Mouse (Mus musculus): ENCODE measurements around the gene Fsd1l. TPM values are rescaled to one million over a fixed set of nuclear protein-coding genes. Genes with fewer than 3 reads are reported as not detected.
"Not testable (repeated sequence)": the region's sequence is repeated elsewhere in the genome, so short reads cannot be mapped to it uniquely, and the experiment has no call there.

The Fsd1l gene
- polyA plus RNA-seq, 1 experiment from 2014 or later = 38.8 TPM

- no peak for ATAC-seq (ENCODE audit: low read depth)
- no peak overlapping the region for H3K9ac ChIP-seq (replicated peaks; ENCODE audit: low read depth, low read length)
- H3K4me2 ChIP-seq (ENCODE audit: low read depth, low read length) = no peak overlapping the region
- WGBS = 87% methylated on average over 7 of the region's 7 CpGs
- H3K4me3 ChIP-seq (ENCODE audit: low read depth, low read length) = no peak overlapping the region
- H3K9me3 ChIP-seq (ENCODE audit: control insufficient read depth, low read length) = no peaks in the 10 kb centered on the region
- no peaks in the 10 kb centered on the region for H3K36me3 ChIP-seq (ENCODE audit: control insufficient read depth, insufficient read depth, low read length)
- peaks cover 23% of the 10 kb centered on the region for H3K4me1 ChIP-seq (ENCODE audit: control insufficient read depth, insufficient read depth, low read length)
- no peak overlapping the region for H3K27ac ChIP-seq (ENCODE audit: low read depth, low read length)
- no peaks in the 10 kb centered on the region for H3K27me3 ChIP-seq (ENCODE audit: control insufficient read depth, insufficient read depth, low read length)
Observed at GRCm38 (mm10) chr4:53638549-53639123, 7.4 kb downstream of the Fsd1l start.

- H3K4me2 ChIP-seq (ENCODE audit: low read depth, low read length) = no peak overlapping the region
- WGBS = 20% methylated on average over 3 of the region's 3 CpGs
- no peak overlapping the region for H3K9ac ChIP-seq (replicated peaks; ENCODE audit: low read depth, low read length)
- no peak overlapping the region for H3K4me3 ChIP-seq (ENCODE audit: low read depth, low read length)
- no peaks in the 10 kb centered on the region for H3K9me3 ChIP-seq (ENCODE audit: control insufficient read depth, low read length)
- 0 out of 2 replicates have a peak, but pooled peaks have one; percentile 61 for ATAC-seq (ENCODE audit: low read depth)
- H3K36me3 ChIP-seq (ENCODE audit: control insufficient read depth, insufficient read depth, low read length) = peaks cover 9% of the 10 kb centered on the region
- H3K27ac ChIP-seq (ENCODE audit: low read depth, low read length) = no peak overlapping the region
- no peaks in the 10 kb centered on the region for H3K4me1 ChIP-seq (ENCODE audit: control insufficient read depth, insufficient read depth, low read length)
- no peaks in the 10 kb centered on the region for H3K27me3 ChIP-seq (ENCODE audit: control insufficient read depth, insufficient read depth, low read length)
Observed at GRCm38 (mm10) chr4:53658029-53658428, 26.8 kb downstream of the Fsd1l start.

- no peaks in the 10 kb centered on the region for H3K36me3 ChIP-seq (ENCODE audit: control insufficient read depth, insufficient read depth, low read length)
- no peak overlapping the region for H3K4me3 ChIP-seq (ENCODE audit: low read depth, low read length)
- H3K9me3 ChIP-seq (ENCODE audit: control insufficient read depth, low read length) = no peaks in the 10 kb centered on the region
- no peak overlapping the region for H3K27ac ChIP-seq (ENCODE audit: low read depth, low read length)
- H3K9ac ChIP-seq (replicated peaks; ENCODE audit: low read depth, low read length) = no peak overlapping the region
- no peaks in the 10 kb centered on the region for H3K4me1 ChIP-seq (ENCODE audit: control insufficient read depth, insufficient read depth, low read length)
- H3K4me2 ChIP-seq (ENCODE audit: low read depth, low read length) = no peak overlapping the region
- ATAC-seq (ENCODE audit: low read depth) = no peak
- no peaks in the 10 kb centered on the region for H3K27me3 ChIP-seq (ENCODE audit: control insufficient read depth, insufficient read depth, low read length)
Observed at GRCm38 (mm10) chr4:53660711-53661110, 29.4 kb downstream of the Fsd1l start.

GRCm38 (mm10) chr4:53682092-53682491 is 50.8 kb downstream of the Fsd1l start:
- no peak overlapping the region for H3K4me2 ChIP-seq (ENCODE audit: low read depth, low read length)
- H3K4me1 ChIP-seq (ENCODE audit: control insufficient read depth, insufficient read depth, low read length) = no peaks in the 10 kb centered on the region
- no peak overlapping the region for H3K27ac ChIP-seq (ENCODE audit: low read depth, low read length)
- 85% methylated on average over 8 of the region's 8 CpGs for WGBS
- no peaks in the 10 kb centered on the region for H3K9me3 ChIP-seq (ENCODE audit: control insufficient read depth, low read length)
- H3K27me3 ChIP-seq (ENCODE audit: control insufficient read depth, insufficient read depth, low read length) = no peaks in the 10 kb centered on the region
- no peak overlapping the region for H3K9ac ChIP-seq (replicated peaks; ENCODE audit: low read depth, low read length)
- no peak overlapping the region for H3K4me3 ChIP-seq (ENCODE audit: low read depth, low read length)
- peaks cover 7% of the 10 kb centered on the region for H3K36me3 ChIP-seq (ENCODE audit: control insufficient read depth, insufficient read depth, low read length)
- ATAC-seq (ENCODE audit: low read depth) = no peak

- no peak overlapping the region for H3K9ac ChIP-seq (replicated peaks; ENCODE audit: low read depth, low read length)
- 95% methylated on average over 4 of the region's 4 CpGs for WGBS
Observed at GRCm38 (mm10) chr4:53688965-53689364, 57.7 kb downstream of the Fsd1l start.

GRCm38 (mm10) chr4:53691418-53691817 is 60.1 kb downstream of the Fsd1l start:
- ATAC-seq (ENCODE audit: low read depth) = no peak
- Histone ChIP-seq H3K9me3 (ENCODE audit: control insufficient read depth, low read length) (no peaks in the 10 kb centered on the region), H3K36me3 (ENCODE audit: control insufficient read depth, insufficient read depth, low read length) (peaks cover 4% of the 10 kb centered on the region; the same call in 1 of the 2 replicates), H3K4me1 (ENCODE audit: control insufficient read depth, insufficient read depth, low read length) (no peaks in the 10 kb centered on the region), H3K9ac (replicated peaks; ENCODE audit: low read depth, low read length) (no peak overlapping the region), H3K27ac (ENCODE audit: low read depth, low read length) (no peak overlapping the region), H3K4me2 (ENCODE audit: low read depth, low read length) (no peak overlapping the region), H3K4me3 (ENCODE audit: low read depth, low read length) (no peak overlapping the region), H3K27me3 (ENCODE audit: control insufficient read depth, insufficient read depth, low read length) (no peaks in the 10 kb centered on the region)
- WGBS = 80% methylated on average over 1 of the region's 1 CpGs

More at GRCm38 (mm10) chr4:53688965-53689364, 57.7 kb downstream of the Fsd1l start:
- no peaks in the 10 kb centered on the region; the same call in 1 of the 2 replicates for H3K36me3 ChIP-seq (ENCODE audit: control insufficient read depth, insufficient read depth, low read length)
- ATAC-seq (ENCODE audit: low read depth) = no peak
- no peak overlapping the region for H3K27ac ChIP-seq (ENCODE audit: low read depth, low read length)
- H3K9me3 ChIP-seq (ENCODE audit: control insufficient read depth, low read length) = no peaks in the 10 kb centered on the region
- H3K27me3 ChIP-seq (ENCODE audit: control insufficient read depth, insufficient read depth, low read length) = no peaks in the 10 kb centered on the region
- H3K4me1 ChIP-seq (ENCODE audit: control insufficient read depth, insufficient read depth, low read length) = no peaks in the 10 kb centered on the region
- no peak overlapping the region for H3K4me3 ChIP-seq (ENCODE audit: low read depth, low read length)
- no peak overlapping the region for H3K4me2 ChIP-seq (ENCODE audit: low read depth, low read length)

GRCm38 (mm10) chr4:53709166-53709565 is 77.9 kb downstream of the Fsd1l start:
- not testable (repeated sequence) for H3K4me1 ChIP-seq (ENCODE audit: control insufficient read depth, insufficient read depth, low read length); ATAC-seq (ENCODE audit: low read depth); H3K27ac ChIP-seq (ENCODE audit: low read depth, low read length); H3K4me3 ChIP-seq (ENCODE audit: low read depth, low read length); H3K27me3 ChIP-seq (ENCODE audit: control insufficient read depth, insufficient read depth, low read length); H3K4me2 ChIP-seq (ENCODE audit: low read depth, low read length); H3K36me3 ChIP-seq (ENCODE audit: control insufficient read depth, insufficient read depth, low read length); H3K9ac ChIP-seq (replicated peaks; ENCODE audit: low read depth, low read length); H3K9me3 ChIP-seq (ENCODE audit: control insufficient read depth, low read length)

GRCm38 (mm10) chr4:53710021-53710420 is 78.8 kb downstream of the Fsd1l start:
- Histone ChIP-seq H3K9me3 (ENCODE audit: control insufficient read depth, low read length) (no peaks in the 10 kb centered on the region), H3K9ac (replicated peaks; ENCODE audit: low read depth, low read length) (no peak overlapping the region), H3K36me3 (ENCODE audit: control insufficient read depth, insufficient read depth, low read length) (no peaks in the 10 kb centered on the region), H3K4me3 (ENCODE audit: low read depth, low read length) (no peak overlapping the region), H3K4me1 (ENCODE audit: control insufficient read depth, insufficient read depth, low read length) (peaks cover under 1% of the 10 kb centered on the region; the same call in 1 of the 2 replicates), H3K4me2 (ENCODE audit: low read depth, low read length) (no peak overlapping the region), H3K27ac (ENCODE audit: low read depth, low read length) (no peak overlapping the region), H3K27me3 (ENCODE audit: control insufficient read depth, insufficient read depth, low read length) (no peaks in the 10 kb centered on the region)
- no peak for ATAC-seq (ENCODE audit: low read depth)
- 93% methylated on average over 2 of the region's 2 CpGs for WGBS

- Histone ChIP-seq H3K9ac (replicated peaks; ENCODE audit: low read depth, low read length) (no peak overlapping the region), H3K9me3 (ENCODE audit: control insufficient read depth, low read length) (no peaks in the 10 kb centered on the region), H3K27ac (ENCODE audit: low read depth, low read length) (no peak overlapping the region), H3K4me1 (ENCODE audit: control insufficient read depth, insufficient read depth, low read length) (peaks cover 6% of the 10 kb centered on the region), H3K27me3 (ENCODE audit: control insufficient read depth, insufficient read depth, low read length) (no peaks in the 10 kb centered on the region), H3K36me3 (ENCODE audit: control insufficient read depth, insufficient read depth, low read length) (no peaks in the 10 kb centered on the region), H3K4me2 (ENCODE audit: low read depth, low read length) (no peak overlapping the region), H3K4me3 (ENCODE audit: low read depth, low read length) (no peak overlapping the region)
- ATAC-seq (ENCODE audit: low read depth) = no peak
- 91% methylated on average over 6 of the region's 6 CpGs for WGBS
Observed at GRCm38 (mm10) chr4:53710555-53711328, 79.5 kb downstream of the Fsd1l start.

Measured in neural tube, embryonic 14.5 days (tissue).